Mouse (Mus musculus) R1 (cell line): ENCODE measurements around the gene Fus.
"Not testable (repeated sequence)": the region's sequence is repeated elsewhere in the genome, so short reads cannot be mapped to it uniquely, and the experiment has no call there.

ENCODE experiments used
- DNase-seq: peaks from one replicate; pipeline ENCODE4 v3.0.0-alpha.2; 2018; ENCODE audit warnings: low read depth, low spot score

Fus gene

GRCm38 (mm10) chr7:128004150-128004486, 36.9 kb downstream of the Fus start:
- no peak for DNase-seq

GRCm38 (mm10) chr7:128004487-128005362, 37.5 kb downstream of the Fus start:
- DNase-seq = peak; percentile 90

GRCm38 (mm10) chr7:128006193-128006592, 38.9 kb downstream of the Fus start:
- no peak for DNase-seq

GRCm38 (mm10) chr7:128009715-128010340, 42.6 kb downstream of the Fus start:
- DNase-seq = peak; percentile 57

- DNase-seq = no peak
These were observed 45.0 kb downstream of the Fus start for GRCm38 (mm10) chr7:128012136-128012780.

- DNase-seq = no peak
These were observed 45.9 kb downstream of the Fus start for GRCm38 (mm10) chr7:128013116-128013515.

GRCm38 (mm10) chr7:128016134-128016533, 48.9 kb downstream of the Fus start:
- DNase-seq = not testable (repeated sequence)

- no peak for DNase-seq
These were observed 49.4 kb downstream of the Fus start for GRCm38 (mm10) chr7:128016650-128017049.

GRCm38 (mm10) chr7:128018275-128018674, 51.0 kb downstream of the Fus start:
- no peak for DNase-seq

GRCm38 (mm10) chr7:128019187-128019586, 51.9 kb downstream of the Fus start:
- no peak for DNase-seq

GRCm38 (mm10) chr7:128022974-128023373, 55.7 kb downstream of the Fus start:
- peak; percentile 81 for DNase-seq

- DNase-seq = no peak
These were observed 56.3 kb downstream of the Fus start for GRCm38 (mm10) chr7:128023565-128023964.

GRCm38 (mm10) chr7:128024364-128024763, 57.1 kb downstream of the Fus start:
- DNase-seq = no peak

GRCm38 (mm10) chr7:128024932-128025331, 57.7 kb downstream of the Fus start:
- no peak for DNase-seq

GRCm38 (mm10) chr7:128025381-128025780, 58.1 kb downstream of the Fus start:
- no peak for DNase-seq

GRCm38 (mm10) chr7:128031403-128031976, 64.2 kb downstream of the Fus start:
- DNase-seq = peak; percentile 94

GRCm38 (mm10) chr7:128032290-128032988, 65.2 kb downstream of the Fus start:
- DNase-seq = no peak

- no peak for DNase-seq
These were observed 65.7 kb downstream of the Fus start for GRCm38 (mm10) chr7:128032989-128033293.

- DNase-seq = no peak
These were observed 66.4 kb downstream of the Fus start for GRCm38 (mm10) chr7:128033616-128034015.
